Mouse (Mus musculus): ENCODE data around the gene Dnlz.

Dnlz gene

GRCm38 (mm10) chr2:26320245-26321185, 31.4 kb downstream of the Dnlz start:
- no peak for DNase-seq (ENCODE audit: extremely low spot score, low spot score)

GRCm38 (mm10) chr2:26319519-26320244, 32.2 kb downstream of the Dnlz start:
- DNase-seq (ENCODE audit: extremely low spot score, low spot score), result no peak

GRCm38 (mm10) chr2:26319109-26319508, 32.8 kb downstream of the Dnlz start:
- no peak for DNase-seq (ENCODE audit: extremely low spot score, low spot score)

GRCm38 (mm10) chr2:26317991-26318672, 33.8 kb downstream of the Dnlz start:
- DNase-seq (ENCODE audit: extremely low spot score, low spot score), result no peak

GRCm38 (mm10) chr2:26317371-26317770, 34.5 kb downstream of the Dnlz start:
- no peak for DNase-seq (ENCODE audit: extremely low spot score, low spot score)

- no peak for DNase-seq (ENCODE audit: extremely low spot score, low spot score)
Observed at GRCm38 (mm10) chr2:26316576-26317246, 35.2 kb downstream of the Dnlz start.

- DNase-seq (ENCODE audit: extremely low spot score, low spot score), result no peak
Observed at GRCm38 (mm10) chr2:26315925-26316311, 36.0 kb downstream of the Dnlz start.

- peak; percentile 91 for DNase-seq (ENCODE audit: extremely low spot score, low spot score)
Observed at GRCm38 (mm10) chr2:26315072-26315924, 36.6 kb downstream of the Dnlz start, which contains the start of gene Gpsm1. Gpsm1 (plus strand) TSS chr2:26315515.

GRCm38 (mm10) chr2:26314281-26315071, 37.4 kb downstream of the Dnlz start:
- DNase-seq (ENCODE audit: extremely low spot score, low spot score), result peak; percentile 58

GRCm38 (mm10) chr2:26313394-26313793, 38.5 kb downstream of the Dnlz start:
- no peak for DNase-seq (ENCODE audit: extremely low spot score, low spot score)

- no peak for DNase-seq (ENCODE audit: extremely low spot score, low spot score)
Observed at GRCm38 (mm10) chr2:26312812-26313211, 39.1 kb downstream of the Dnlz start.

- DNase-seq (ENCODE audit: extremely low spot score, low spot score), result no peak
Observed at GRCm38 (mm10) chr2:26311936-26312335, 40.0 kb downstream of the Dnlz start.

- peak; percentile 49 for DNase-seq (ENCODE audit: extremely low spot score, low spot score)
Observed at GRCm38 (mm10) chr2:26309739-26310138, 42.2 kb downstream of the Dnlz start.

GRCm38 (mm10) chr2:26306702-26307101, 45.2 kb downstream of the Dnlz start:
- no peak for DNase-seq (ENCODE audit: extremely low spot score, low spot score)

- no peak for DNase-seq (ENCODE audit: extremely low spot score, low spot score)
Observed at GRCm38 (mm10) chr2:26305555-26305954, 46.4 kb downstream of the Dnlz start.

- DNase-seq (ENCODE audit: extremely low spot score, low spot score), result no peak
Observed at GRCm38 (mm10) chr2:26304711-26305110, 47.2 kb downstream of the Dnlz start.

GRCm38 (mm10) chr2:26302005-26302503, 49.9 kb downstream of the Dnlz start:
- no peak for DNase-seq (ENCODE audit: extremely low spot score, low spot score)

GRCm38 (mm10) chr2:26300808-26301174, 51.1 kb downstream of the Dnlz start:
- peak; percentile 88 for DNase-seq (ENCODE audit: extremely low spot score, low spot score)

- no peak for DNase-seq (ENCODE audit: extremely low spot score, low spot score)
Observed at GRCm38 (mm10) chr2:26300161-26300807, 51.6 kb downstream of the Dnlz start.

Data from neural tube, embryonic 10.5 days (tissue).